In genomic region chr6:33804775-33805174, GRCm38 (mm10) we compare ENCODE assay signal across 8 mouse cellular contexts.
DNase-seq lines count a peak whose midpoint lies in the region; ATAC-seq lines count a peak whose summit lies in the region.

No protein-coding gene starts in this region.

- H3K9ac ChIP-seq in midbrain, embryonic 13.5 days (replicated peaks): no peak overlapping the region

- H3K27ac ChIP-seq in midbrain, embryonic 13.5 days: no peak overlapping the region

- no peaks in the 10 kb centered on the region for H3K27me3 ChIP-seq in midbrain, embryonic 13.5 days

- 70% methylated on average over 2 of the region's 2 CpGs for WGBS in midbrain, embryonic 13.5 days

- H3K4me3 ChIP-seq in midbrain, embryonic 13.5 days (replicated peaks): no peak overlapping the region

- H3K4me2 ChIP-seq in midbrain, embryonic 13.5 days (replicated peaks): no peak overlapping the region

- H3K9me3 ChIP-seq in midbrain, embryonic 13.5 days: no peaks in the 10 kb centered on the region

- DNase-seq in left cerebral cortex, adult 11 months (ENCODE audit: low spot score): peak; percentile 84
- no peak for DNase-seq in left cerebral cortex, postnatal 4 days
- peak; percentile 81 for DNase-seq in cerebellum, adult 9-10 months
- peak; percentile 36 for DNase-seq in heart, postnatal 4 days
- peak; percentile 88 for DNase-seq in right cerebral cortex, adult 2 months (ENCODE audit: low spot score in 2 of 2)
- DNase-seq in ovary, adult 18-20 months (ENCODE audit: low spot score): no peak

- intact Hi-C loops in left cerebral cortex, postnatal 4 days (cut with DNase I): no loop called here

- no peaks in the 10 kb centered on the region for H3K36me3 ChIP-seq in midbrain, embryonic 13.5 days

- no peak for ATAC-seq in megakaryocyte, adult 5-6 weeks (ENCODE audit: poor library complexity, severe bottlenecking)
- no peak for ATAC-seq in midbrain, embryonic 13.5 days

- H3K4me1 ChIP-seq in midbrain, embryonic 13.5 days (replicated peaks): peaks cover 12% of the 10 kb centered on the region; the same call in 1 of the 2 replicates

Comparison
In these comparisons a context has a peak if more than half of its experiments do, and no peak if none do; other contexts are left out.
1. DNase-seq: peak in left cerebral cortex, adult 11 months (single experiment), cerebellum, adult 9-10 months (single experiment), heart, postnatal 4 days (single experiment) and right cerebral cortex, adult 2 months (2 of 2); none in left cerebral cortex, postnatal 4 days (single experiment) and ovary, adult 18-20 months (single experiment).